Mouse (Mus musculus): ENCODE results near the gene Clint1.
"Not testable (repeated sequence)": the region's sequence is repeated elsewhere in the genome, so short reads cannot be mapped to it uniquely, and the experiment has no call there.

Clint1 gene

GRCm38 (mm10) chr11:45849203-45849602, 2.6 kb upstream of the Clint1 start:
- DNase-seq: no peak

- DNase-seq: no peak
Observed at GRCm38 (mm10) chr11:45849859-45850258, 2.0 kb upstream of the Clint1 start.

- no peak for DNase-seq
Observed at GRCm38 (mm10) chr11:45850317-45850716, 1.5 kb upstream of the Clint1 start.

GRCm38 (mm10) chr11:45852124-45852994, 508 bp downstream of the Clint1 start:
- DNase-seq: peak; percentile 32 to 48

GRCm38 (mm10) chr11:45852995-45853317, 1.1 kb downstream of the Clint1 start:
- no peak for DNase-seq

GRCm38 (mm10) chr11:45853916-45854315, 2.1 kb downstream of the Clint1 start:
- no peak for DNase-seq

- no peak for DNase-seq
Observed at GRCm38 (mm10) chr11:45854381-45854780, 2.5 kb downstream of the Clint1 start.

GRCm38 (mm10) chr11:45855407-45856148, 3.7 kb downstream of the Clint1 start:
- DNase-seq: no peak

GRCm38 (mm10) chr11:45856149-45856516, 4.3 kb downstream of the Clint1 start:
- DNase-seq: no peak

- no peak for DNase-seq
Observed at GRCm38 (mm10) chr11:45861334-45861733, 9.5 kb downstream of the Clint1 start.

- DNase-seq: no peak
Observed at GRCm38 (mm10) chr11:45864409-45864808, 12.6 kb downstream of the Clint1 start.

- DNase-seq: no peak
Observed at GRCm38 (mm10) chr11:45865861-45866260, 14.0 kb downstream of the Clint1 start.

GRCm38 (mm10) chr11:45866534-45866933, 14.7 kb downstream of the Clint1 start:
- DNase-seq: no peak

GRCm38 (mm10) chr11:45873666-45874065, 21.8 kb downstream of the Clint1 start:
- DNase-seq: no peak

- peak in 1 of 2 experiments; percentile 24 for DNase-seq
Observed at GRCm38 (mm10) chr11:45874251-45874650, 22.4 kb downstream of the Clint1 start.

GRCm38 (mm10) chr11:45875351-45875935, 23.6 kb downstream of the Clint1 start:
- DNase-seq: no peak

- DNase-seq: no peak
Observed at GRCm38 (mm10) chr11:45876036-45876435, 24.2 kb downstream of the Clint1 start.

- DNase-seq: not testable (repeated sequence)
Observed at GRCm38 (mm10) chr11:45879366-45879765, 27.5 kb downstream of the Clint1 start.

- DNase-seq: no peak
Observed at GRCm38 (mm10) chr11:45881026-45881682, 29.3 kb downstream of the Clint1 start.

- DNase-seq: no peak
Observed at GRCm38 (mm10) chr11:45881683-45882068, 29.8 kb downstream of the Clint1 start.

GRCm38 (mm10) chr11:45883270-45883931, 31.6 kb downstream of the Clint1 start:
- no peak for DNase-seq

- no peak for DNase-seq
Observed at GRCm38 (mm10) chr11:45884029-45884428, 32.2 kb downstream of the Clint1 start.

All from thymus, adult 18-20 months (tissue).